Mouse (Mus musculus) adrenal gland, adult 18-20 months (tissue): ENCODE measurements around the gene Hoxd10. TPM values are rescaled to one million over a fixed set of nuclear protein-coding genes. Genes with fewer than 3 reads are reported as not detected.

Source experiments
- DNase-seq, 2 experiments: peaks; one replicate each; pipeline ENCODE4 v3.0.0; 2021 to 2022; ENCODE audit warnings: low spot score in 2 of 2
- microRNA-seq, 2 experiments: library from miRNA; unstranded; fragments of <30 nt; microRNA quantifications; one replicate each; pipeline ENCODE4 v1.2.0; 2021; ENCODE audit warnings: borderline number of aligned reads in 2 of 2
- total RNA-seq, 2 experiments: library from RNA; stranded (reverse); gene quantifications; 1 replicate in 1 of 2; 2 replicates in 1 of 2; pipeline ENCODE4 v1.2.3; 2021

Gene Hoxd10
- total RNA-seq, 2 experiments from 2014 or later = not detected

GRCm38 (mm10) chr2:74741252-74741978 lies 49.7 kb downstream of the Hoxd10 start:
- DNase-seq = no peak

DNA sequence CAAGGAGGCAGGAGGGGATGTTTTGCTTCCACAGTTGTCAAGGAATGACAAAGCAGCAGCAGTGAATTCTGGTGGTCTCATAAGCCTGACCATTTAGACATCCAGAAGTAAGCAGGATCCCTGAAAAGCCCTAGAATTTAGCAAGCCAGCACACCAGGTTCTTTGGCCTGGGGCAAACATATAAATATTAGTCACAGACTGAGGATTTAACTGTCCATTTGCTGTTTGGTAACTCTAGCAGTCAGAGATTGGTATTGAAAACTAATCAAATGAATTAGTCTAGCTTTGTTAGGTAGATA lies 50.2 kb downstream of the Hoxd10 start:
- no peak for DNase-seq

Small RNAs within 50 kb of the gene (microRNA-seq; reads per million reads assigned to microRNA genes)
- gene Gm44463 = 0 reads per million in 2 experiments
- gene Mir10b = 9,099 to 20,371 reads per million in 2 experiments

Other genes with a start within 250 kb of the Hoxd10 start
- 10 to 100 TPM; 13.2 to 14.3 TPM for gene Lnpk, start 112.5 kb upstream of the Hoxd10 start, total RNA-seq
- not detected for gene Evx2, start 32.4 kb upstream of the Hoxd10 start, total RNA-seq
- not detected for gene Hoxd13, start 23.6 kb upstream of the Hoxd10 start, total RNA-seq
- gene Hoxd12, start 16.9 kb upstream of the Hoxd10 start, total RNA-seq = not detected
- not detected for gene Hoxd11, start 12.4 kb upstream of the Hoxd10 start, total RNA-seq
- 1 to 10 TPM; 3.5 to 4.3 TPM for gene Hoxd9, start 5.8 kb downstream of the Hoxd10 start, total RNA-seq
- 10 to 100 TPM; 24.6 to 36.4 TPM for gene Hoxd8, start 12.7 kb downstream of the Hoxd10 start, total RNA-seq
- gene Hoxd3, start 20.0 kb downstream of the Hoxd10 start, total RNA-seq = under 1 TPM; 0.89 to 0.90 TPM
- 10 to 100 TPM; 14.9 to 19.6 TPM for gene Hoxd4, start 20.0 kb downstream of the Hoxd10 start, total RNA-seq
- 1 to 10 TPM; 1.6 to 2.8 TPM for gene Gm28230, start 34.8 kb downstream of the Hoxd10 start, total RNA-seq
- gene Hoxd1, start 71.1 kb downstream of the Hoxd10 start, total RNA-seq = not detected
- gene Mtx2, start 133.9 kb downstream of the Hoxd10 start, total RNA-seq = 10 to 100 TPM; 65.5 to 68.3 TPM